Mouse (Mus musculus) mesoderm, embryonic 11.5 days (tissue): ENCODE measurements around the gene Gltp.

Source experiments
- DNase-seq: peaks from one replicate; pipeline ENCODE4 v3.0.0-alpha.2; 2012; ENCODE audit warnings: low read depth, low spot score

Gene Gltp

GRCm38 (mm10) chr5:114661029-114661428 is 29.8 kb downstream of the Gltp start:
- DNase-seq, result no peak

GRCm38 (mm10) chr5:114658255-114658654 is 32.5 kb downstream of the Gltp start, which contains the start of gene Trpv4:
Gene Trpv4 (minus strand): TSS chr5:114658421.
- no peak for DNase-seq

GRCm38 (mm10) chr5:114657426-114657825 is 33.4 kb downstream of the Gltp start:
- no peak for DNase-seq

GRCm38 (mm10) chr5:114656305-114656704 is 34.5 kb downstream of the Gltp start:
- no peak for DNase-seq

- no peak for DNase-seq
These were observed 35.1 kb downstream of the Gltp start for GRCm38 (mm10) chr5:114655721-114656120.

- DNase-seq, result no peak
These were observed 36.9 kb downstream of the Gltp start for GRCm38 (mm10) chr5:114653656-114654437.

GRCm38 (mm10) chr5:114651449-114651848 is 39.3 kb downstream of the Gltp start:
- DNase-seq, result no peak

- no peak for DNase-seq
These were observed 39.8 kb downstream of the Gltp start for GRCm38 (mm10) chr5:114651002-114651401.

GRCm38 (mm10) chr5:114648728-114649311 is 42.0 kb downstream of the Gltp start:
- no peak for DNase-seq

GRCm38 (mm10) chr5:114647211-114647974 is 43.4 kb downstream of the Gltp start:
- DNase-seq, result peak; percentile 66

GRCm38 (mm10) chr5:114645916-114646315 is 44.9 kb downstream of the Gltp start:
- no peak for DNase-seq

GRCm38 (mm10) chr5:114644918-114645317 is 45.9 kb downstream of the Gltp start:
- no peak for DNase-seq

GRCm38 (mm10) chr5:114640809-114641208 is 50.0 kb downstream of the Gltp start:
- no peak for DNase-seq

GRCm38 (mm10) chr5:114639645-114639957 is 51.2 kb downstream of the Gltp start:
- no peak for DNase-seq

- peak; percentile 91 for DNase-seq
These were observed 51.8 kb downstream of the Gltp start for GRCm38 (mm10) chr5:114638769-114639644.

- no peak for DNase-seq
These were observed 54.7 kb downstream of the Gltp start for GRCm38 (mm10) chr5:114636091-114636490.

- no peak for DNase-seq
These were observed 59.4 kb downstream of the Gltp start for GRCm38 (mm10) chr5:114631336-114631735.

- DNase-seq, result peak; percentile 69
These were observed 65.2 kb downstream of the Gltp start for GRCm38 (mm10) chr5:114625590-114625989.

- no peak for DNase-seq
These were observed 70.5 kb downstream of the Gltp start for GRCm38 (mm10) chr5:114620305-114620704.
